27 mouse cellular contexts compared by ENCODE assay signal in genomic region chr14:27444851-27445281, GRCm38 (mm10). TPM values are rescaled to one million over a fixed set of nuclear protein-coding genes. Genes with fewer than 3 reads are reported as not detected.
A peak's percentile ranks its signal among the peaks of the same experiment; 100 is the strongest.
DNase-seq lines count a peak whose midpoint lies in the region; ATAC-seq and TF ChIP-seq lines count a peak whose summit lies in the region.
"Had no signal": no experiment of that assay in that cellular context is flagged by ENCODE, and none has a peak within 500 bp of the region (broad histone marks: within the 10 kb centered on the region; RNA-seq: fewer than 3 reads in every experiment).

No protein-coding gene starts in this region.

- DNase-seq in cerebellum, adult 11-12 months = peak; percentile 19
- DNase-seq in cerebellum, adult 11 months = no peak
- peak; percentile 23 for DNase-seq in forebrain, embryonic 14.5 days (ENCODE audit: low spot score)
- no peak for DNase-seq in left cerebral cortex, adult 2 months (ENCODE audit: extremely low spot score in 1 of 2, low spot score in 2 of 2)
- DNase-seq in left cerebral cortex, adult 18-20 months (ENCODE audit: low spot score in 2 of 2) = no peak
- peak; percentile 76 for DNase-seq in telencephalon, adult 2 months (ENCODE audit: low read depth, low spot score)
- no peak for DNase-seq in spleen, adult 18-20 months
- DNase-seq: adrenal gland, adult 2 months; adrenal gland, postnatal 36 days; heart, adult 2 months; kidney, postnatal 25 days; retina, postnatal 1 day; right cerebral cortex, postnatal 25 days had no signal

- H3K4me2 ChIP-seq in forebrain, embryonic 14.5 days (ENCODE audit: low read length) = no peak overlapping the region
- no peak overlapping the region for H3K4me2 ChIP-seq in forebrain, embryonic 15.5 days (replicated peaks)
- H3K4me2 ChIP-seq: heart, embryonic 12.5 days; hindbrain, embryonic 14.5 days; kidney, embryonic 15.5 days; limb, embryonic 13.5 days; liver, embryonic 11.5 days; lung, embryonic 15.5 days; midbrain, embryonic 15.5 days; neural tube, embryonic 15.5 days had no signal

- intact Hi-C loops in left cerebral cortex, adult 2 months (cut with DNase I) = no loop called here

- no peaks in the 10 kb centered on the region for H3K9me3 ChIP-seq in forebrain, embryonic 14.5 days (replicated peaks; ENCODE audit: control insufficient read depth, low read length)
- no peaks in the 10 kb centered on the region for H3K9me3 ChIP-seq in forebrain, embryonic 15.5 days
- H3K9me3 ChIP-seq: heart, embryonic 12.5 days; kidney, embryonic 15.5 days; limb, embryonic 13.5 days; lung, embryonic 15.5 days; midbrain, embryonic 10.5 days; midbrain, embryonic 15.5 days; neural tube, embryonic 15.5 days had no signal

- peaks cover 52% of the 10 kb centered on the region for H3K36me3 ChIP-seq in forebrain, embryonic 14.5 days (ENCODE audit: control insufficient read depth, insufficient read depth, low read length)
- H3K36me3 ChIP-seq in forebrain, embryonic 15.5 days = peaks cover 36% of the 10 kb centered on the region

- no peak overlapping the region for H3K27ac ChIP-seq in forebrain, embryonic 14.5 days (ENCODE audit: low read depth, low read length)
- no peak overlapping the region for H3K27ac ChIP-seq in forebrain, embryonic 15.5 days (replicated peaks)
- H3K27ac ChIP-seq in left cerebral cortex, adult 2 months = peak overlapping the region; percentile 12; the same call in 1 of the 2 replicates
- H3K27ac ChIP-seq: heart, adult 2 months; hindbrain, embryonic 14.5 days; kidney, embryonic 15.5 days; limb, embryonic 13.5 days; lung, embryonic 15.5 days; midbrain, embryonic 10.5 days; midbrain, embryonic 15.5 days; neural tube, embryonic 15.5 days had no signal

- H3K27me3 ChIP-seq in forebrain, embryonic 14.5 days (replicated peaks; ENCODE audit: control insufficient read depth, insufficient read depth, low read length) = no peaks in the 10 kb centered on the region
- H3K27me3 ChIP-seq in forebrain, embryonic 15.5 days = no peaks in the 10 kb centered on the region
- H3K27me3 ChIP-seq: CH12.LX; heart, embryonic 12.5 days; kidney, embryonic 15.5 days; limb, embryonic 13.5 days; lung, embryonic 15.5 days; midbrain, embryonic 15.5 days; neural tube, embryonic 15.5 days had no signal

- H3K4me3 ChIP-seq in forebrain, embryonic 14.5 days (ENCODE audit: low read depth, low read length) = no peak overlapping the region
- no peak overlapping the region for H3K4me3 ChIP-seq in forebrain, embryonic 15.5 days
- no peak overlapping the region for H3K4me3 ChIP-seq in left cerebral cortex, adult 2 months
- H3K4me3 ChIP-seq: erythroblast, embryonic 14.5 days; heart, adult 2 months; heart, embryonic 12.5 days; kidney, embryonic 15.5 days; limb, embryonic 13.5 days; lung, embryonic 15.5 days; midbrain, embryonic 10.5 days; midbrain, embryonic 15.5 days; neural tube, embryonic 15.5 days had no signal

- TF ChIP-seq CTCF in left cerebral cortex, adult 2 months (IDR thresholded peaks at IDR 0.05) = no peak

- ATAC-seq in forebrain, embryonic 14.5 days = no peak
- no peak for ATAC-seq in forebrain, embryonic 15.5 days (replicated peaks)
- ATAC-seq: activated CD4-positive, CD25-positive, alpha-beta regulatory T cell, adult 4 months; intestine, postnatal 0 days; midbrain, embryonic 15.5 days had no signal

- no peaks in the 10 kb centered on the region for H3K4me1 ChIP-seq in forebrain, embryonic 14.5 days (ENCODE audit: control insufficient read depth, insufficient read depth, low read length)
- H3K4me1 ChIP-seq in forebrain, embryonic 15.5 days = peaks cover 7% of the 10 kb centered on the region; the same call in 1 of the 2 replicates
- H3K4me1 ChIP-seq: heart, embryonic 12.5 days; kidney, embryonic 15.5 days; limb, embryonic 13.5 days; lung, embryonic 15.5 days; midbrain, embryonic 10.5 days; midbrain, embryonic 15.5 days; neural tube, embryonic 15.5 days had no signal

- WGBS in forebrain, embryonic 14.5 days = 87% methylated on average over 2 of the region's 2 CpGs
- WGBS in forebrain, embryonic 15.5 days = 66% methylated on average over 2 of the region's 2 CpGs

- H3K9ac ChIP-seq in forebrain, embryonic 14.5 days (ENCODE audit: low read length) = no peak overlapping the region
- no peak overlapping the region for H3K9ac ChIP-seq in forebrain, embryonic 15.5 days (replicated peaks)
- H3K9ac ChIP-seq: heart, embryonic 12.5 days; hindbrain, embryonic 14.5 days; kidney, embryonic 15.5 days; limb, embryonic 13.5 days; lung, embryonic 15.5 days; midbrain, embryonic 15.5 days; neural tube, embryonic 15.5 days had no signal

RNA-seq across cellular contexts. Expression of gene Fam208a, which starts 16.2 kb away (rescaled TPM):
- 8.7 and 13.3 TPM in 2 replicates for polyA plus RNA-seq in forebrain, embryonic 14.5 days (2014; fragmentation: Nextera tagmentation; extraction: Ambion mirVana)
- 17.4 and 18.2 TPM in 2 replicates for polyA plus RNA-seq in forebrain, embryonic 15.5 days (2015; fragmentation: Nextera tagmentation; extraction: Ambion mirVana)
- 10 to 100 TPM; 27.6 to 31.8 TPM for total RNA-seq in left cerebral cortex, adult 2 months (2021)
- total RNA-seq in left cerebral cortex, adult 18-20 months (2021) = 10 to 100 TPM; 25.3 to 26.9 TPM

Comparison
In these comparisons a context has a peak if more than half of its experiments do, and no peak if none do; other contexts are left out.
1. DNase-seq: peak in cerebellum, adult 11-12 months (single experiment), forebrain, embryonic 14.5 days (single experiment) and telencephalon, adult 2 months (single experiment); none in cerebellum, adult 11 months (single experiment), left cerebral cortex, adult 2 months (0 of 2), left cerebral cortex, adult 18-20 months (0 of 2) and spleen, adult 18-20 months (0 of 2).